Mouse (Mus musculus): ENCODE results near the gene Olfr582.

Olfr582 gene

GRCm38 (mm10) chr7:103037724-103038123 lies at the start of gene Olfr582:
Olfr582 (plus strand) TSS chr7:103038024.
- DNase-seq (ENCODE audit: low read depth, low spot score) = no peak

- no peak for DNase-seq (ENCODE audit: low read depth, low spot score)
Observed at GRCm38 (mm10) chr7:102989224-102989623, 48.6 kb upstream of the Olfr582 start, which contains the start of gene Olfr578. Olfr578 (minus strand) TSS chr7:102989324.

GRCm38 (mm10) chr7:103051000-103051399 lies 13.2 kb downstream of the Olfr582 start, which contains the start of gene Olfr583:
Olfr583 (plus strand) TSS chr7:103051300.
- no peak for DNase-seq (ENCODE audit: low read depth, low spot score)

GRCm38 (mm10) chr7:103081585-103081984 lies 43.8 kb downstream of the Olfr582 start, which contains the start of gene Olfr584:
Olfr584 (plus strand) TSS chr7:103081885.
- DNase-seq (ENCODE audit: low read depth, low spot score) = no peak
